Comparison of ENCODE assay signal across 20 mouse cellular contexts in the genomic region with DNA sequence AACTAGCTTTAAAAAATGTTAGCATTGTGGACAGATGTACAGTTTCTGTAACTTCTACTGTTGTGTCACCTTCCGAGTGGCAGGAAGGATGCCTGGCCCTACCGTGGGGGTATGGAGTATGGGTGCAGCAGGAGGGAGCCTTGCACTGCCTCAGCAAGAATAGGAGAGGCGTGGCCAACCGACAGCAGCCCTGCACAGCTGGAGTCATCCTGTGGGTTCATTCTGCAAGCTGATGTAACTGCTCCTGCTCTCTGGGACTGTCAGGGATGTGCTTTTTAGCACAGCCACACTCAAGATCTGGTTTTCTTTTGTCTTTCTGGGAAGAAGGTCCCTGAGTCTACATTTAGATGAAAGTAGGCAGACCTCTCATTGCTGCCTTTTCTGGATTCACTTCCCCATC. TPM values are rescaled to one million over a fixed set of nuclear protein-coding genes. Genes with fewer than 3 reads are reported as not detected.
A peak's percentile ranks its signal among the peaks of the same experiment; 100 is the strongest.
DNase-seq lines count a peak whose midpoint lies in the region; ATAC-seq and TF ChIP-seq lines count a peak whose summit lies in the region.
"Had no signal": no experiment of that assay in that cellular context is flagged by ENCODE, and none has a peak within 500 bp of the region (broad histone marks: within the 10 kb centered on the region; RNA-seq: fewer than 3 reads in every experiment).

No protein-coding gene starts in this region.

- H3K27ac ChIP-seq in MEL (ENCODE audit: control insufficient read depth, low read depth, low read length) = no peak overlapping the region
- H3K27ac ChIP-seq in forebrain, embryonic 10.5 days = no peak overlapping the region
- H3K27ac ChIP-seq: embryonic facial prominence, embryonic 15.5 days; hindbrain, embryonic 14.5 days; left cerebral cortex, adult 2 months; midbrain, embryonic 12.5 days; neural tube, embryonic 15.5 days had no signal

- H3K4me1 ChIP-seq in MEL (ENCODE audit: control insufficient read depth in 1 of 2, insufficient read depth in 2 of 2, low read length in 2 of 2) = no peaks in the 10 kb centered on the region
- H3K4me1 ChIP-seq in forebrain, embryonic 10.5 days = peaks cover 4% of the 10 kb centered on the region
- H3K4me1 ChIP-seq: embryonic facial prominence, embryonic 15.5 days; midbrain, embryonic 12.5 days; neural tube, embryonic 15.5 days had no signal

- TF ChIP-seq EP300 in MEL (IDR thresholded peaks at IDR 0.05; ENCODE audit: low read depth in 1 of 2, low read length in 2 of 2) = no peak

- no peak for DNase-seq in frontal cortex, postnatal 36 days (ENCODE audit: low spot score in 2 of 2)
- peak; percentile 20 for DNase-seq in 3T3-L1 (ENCODE audit: low read depth, low spot score)
- peak; percentile 26 for DNase-seq in MEL (ENCODE audit: low read depth, low spot score)
- no peak for DNase-seq in forebrain, embryonic 10.5 days (ENCODE audit: extremely low spot score, low spot score)
- DNase-seq: heart, postnatal 36 days; kidney, adult 8-10 months; kidney, postnatal 25 days; left cerebral cortex, postnatal 4 days; lung, adult 18-20 months; lung, postnatal 14 days; right cerebral cortex, postnatal 25 days; thymus, postnatal 36 days had no signal

- peaks cover 16 to 35% of the 10 kb centered on the region in 2 experiments for H3K27me3 ChIP-seq in MEL (ENCODE audit: control insufficient read depth in 1 of 2, insufficient read depth in 2 of 2, low read length in 2 of 2)
- no peaks in the 10 kb centered on the region for H3K27me3 ChIP-seq in forebrain, embryonic 10.5 days (ENCODE audit: poor library complexity, severe bottlenecking)
- H3K27me3 ChIP-seq: embryonic facial prominence, embryonic 15.5 days; neural tube, embryonic 15.5 days had no signal

- H3K36me3 ChIP-seq in MEL (ENCODE audit: control insufficient read depth in 1 of 2, insufficient read depth in 2 of 2, low read length in 2 of 2) = no peaks in the 10 kb centered on the region
- H3K36me3 ChIP-seq in forebrain, embryonic 10.5 days (replicated peaks) = no peaks in the 10 kb centered on the region
- H3K36me3 ChIP-seq: embryonic facial prominence, embryonic 15.5 days; midbrain, embryonic 12.5 days; neural tube, embryonic 15.5 days had no signal

- H3K4me3 ChIP-seq in MEL (ENCODE audit: control insufficient read depth in 1 of 2, insufficient read depth in 1 of 2, low read depth in 2 of 2, low read length in 2 of 2) = no peak overlapping the region
- no peak overlapping the region for H3K4me3 ChIP-seq in forebrain, embryonic 10.5 days
- H3K4me3 ChIP-seq: embryonic facial prominence, embryonic 15.5 days; left cerebral cortex, adult 2 months; midbrain, embryonic 12.5 days; neural tube, embryonic 15.5 days had no signal

- 20% methylated on average over 4 of the region's 4 CpGs for WGBS in forebrain, embryonic 10.5 days

- no peak for TF ChIP-seq CTCF in MEL (IDR thresholded peaks at IDR 0.05 in 2 of 3, conservative IDR thresholded peaks at IDR 0.05 in 1 of 3; ENCODE audit: control insufficient read depth in 1 of 3, insufficient read depth in 1 of 3, low read depth in 2 of 3, low read length in 3 of 3, poor library complexity in 1 of 3, severe bottlenecking in 1 of 3)

- TF ChIP-seq POLR2A in MEL (IDR thresholded peaks at IDR 0.05; ENCODE audit: control insufficient read depth in 1 of 2, insufficient read depth in 1 of 2, low read depth in 1 of 2, low read length in 2 of 2, poor library complexity in 1 of 2) = no peak

- no peaks in the 10 kb centered on the region for H3K79me2 ChIP-seq in MEL (ENCODE audit: control insufficient read depth, insufficient read depth, low read length, poor library complexity)

- H3K9me3 ChIP-seq in MEL (replicated peaks; ENCODE audit: insufficient read depth, low read length) = no peaks in the 10 kb centered on the region
- H3K9me3 ChIP-seq in forebrain, embryonic 10.5 days = no peaks in the 10 kb centered on the region
- H3K9me3 ChIP-seq: embryonic facial prominence, embryonic 15.5 days; midbrain, embryonic 12.5 days; neural tube, embryonic 15.5 days had no signal

- H3K9ac ChIP-seq in MEL (ENCODE audit: control insufficient read depth, low read depth, low read length, poor library complexity, severe bottlenecking) = no peak overlapping the region
- H3K9ac ChIP-seq: embryonic facial prominence, embryonic 15.5 days; hindbrain, embryonic 14.5 days; midbrain, embryonic 12.5 days; neural tube, embryonic 15.5 days had no signal

- TF ChIP-seq RAD21 in MEL (IDR thresholded peaks at IDR 0.05; ENCODE audit: low read depth, low read length) = no peak

- 0 out of 2 replicates have a peak, but pooled peaks have one; percentile 34 for ATAC-seq in frontal cortex, adult (ENCODE audit: low TSS enrichment)
- ATAC-seq in megakaryocyte progenitor cell, adult 5-6 weeks (replicated peaks; ENCODE audit: poor library complexity) = peak; percentile 64
- no peak for ATAC-seq in monocyte, adult 5-6 weeks (replicated peaks; ENCODE audit: insufficient number of reproducible peaks, low FRiP score, low TSS enrichment, poor library complexity, severe bottlenecking)

TF ChIP-seq in MEL, 35 proteins besides CTCF, POLR2A, EP300 and RAD21:
- TF ChIP-seq RCOR1 (IDR thresholded peaks at IDR 0.05; ENCODE audit: low read depth, low read length) (no peak), UBTF (IDR thresholded peaks at IDR 0.05; ENCODE audit: borderline replicate concordance, insufficient read depth, low read depth, low read length) (no peak), HCFC1 (IDR thresholded peaks at IDR 0.05; ENCODE audit: low read depth, low read length) (no peak), E2F4 (IDR thresholded peaks at IDR 0.05; ENCODE audit: borderline replicate concordance, low read depth, low read length) (no peak), USF1 (IDR thresholded peaks at IDR 0.05; ENCODE audit: low read depth, low read length) (no peak), BHLHE40 (IDR thresholded peaks at IDR 0.05; ENCODE audit: borderline replicate concordance, low read depth, low read length) (no peak), JUND (IDR thresholded peaks at IDR 0.05; ENCODE audit: low read depth, low read length) (no peak), ZKSCAN1 (IDR thresholded peaks at IDR 0.05; ENCODE audit: low read depth, low read length) (no peak)

RNA-seq across cellular contexts. Expression of a gene that starts 38.8 kb away (rescaled TPM):
- total RNA-seq in MEL (2012; rRNA removed) = 249 and 277 TPM in 2 replicates
- 100 to 1,000 TPM; 111 to 161 TPM for polyA plus RNA-seq in MEL (2012; ENCODE audit: insufficient read depth in 1 of 2, insufficient read length in 2 of 2, low read depth in 1 of 2, low replicate concordance in 2 of 2, missing spikeins in 1 of 2)
- 169 and 184 TPM in 2 replicates for total RNA-seq in megakaryocyte progenitor cell, adult 5-6 weeks (2015)
- 140 and 153 TPM in 2 replicates for total RNA-seq in megakaryocyte progenitor cell, adult 5-6 weeks (2017)
- 211 and 220 TPM in 2 replicates for polyA plus RNA-seq in forebrain, embryonic 10.5 days (2016; fragmentation: Nextera tagmentation; extraction: Ambion mirVana)
- total RNA-seq in monocyte, adult 5-6 weeks (2017) = 110 to 141 TPM (median 110 TPM) in 3 replicates

Comparison
In these comparisons a context has a peak if more than half of its experiments do, and no peak if none do; other contexts are left out.
1. DNase-seq: peak in 3T3-L1 (single experiment) and MEL (single experiment); none in frontal cortex, postnatal 36 days (0 of 2) and forebrain, embryonic 10.5 days (single experiment).